ENCODE assay signal across 8 mouse cellular contexts in the genomic region with DNA sequence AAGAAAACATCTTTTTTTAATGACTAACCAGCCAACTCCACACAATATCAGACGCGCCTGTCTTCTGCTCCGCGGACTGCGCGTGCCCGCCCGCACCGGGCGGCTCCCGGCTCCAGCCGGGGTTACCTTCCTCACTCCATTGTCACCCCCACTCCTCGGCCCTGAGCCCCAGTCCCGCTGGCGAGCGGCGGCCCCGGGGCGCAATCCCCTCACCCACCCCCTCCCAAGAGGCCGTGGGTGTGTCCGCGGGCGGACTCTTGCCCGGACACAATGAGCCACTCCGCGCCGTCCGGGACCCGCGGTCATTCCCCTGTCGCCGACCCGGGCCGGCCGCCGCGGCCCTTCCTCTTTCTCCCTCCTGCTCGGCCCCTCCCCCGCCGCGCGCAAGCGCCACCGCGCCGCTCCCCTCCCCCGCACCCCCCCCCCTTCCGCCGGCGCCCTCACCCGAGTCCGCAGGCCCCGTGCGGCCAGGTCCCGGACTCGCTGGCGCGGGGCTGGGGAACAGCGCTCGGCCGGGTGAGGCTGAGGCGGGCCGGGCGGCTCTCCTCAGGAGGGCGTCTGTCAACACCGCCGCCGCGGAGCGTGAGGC. TPM values are rescaled to one million over a fixed set of nuclear protein-coding genes. Genes with fewer than 3 reads are reported as not detected.
A peak's percentile ranks its signal among the peaks of the same experiment; 100 is the strongest.
DNase-seq lines count a peak whose midpoint lies in the region; ATAC-seq and TF ChIP-seq lines count a peak whose summit lies in the region.

No protein-coding gene starts in this region.

- H3K27me3 ChIP-seq in forebrain, embryonic 16.5 days (replicated peaks; ENCODE audit: control insufficient read depth, insufficient read depth, low read length) = no peaks in the 10 kb centered on the region
- no peaks in the 10 kb centered on the region for H3K27me3 ChIP-seq in hindbrain, embryonic 12.5 days
- H3K27me3 ChIP-seq in limb, embryonic 13.5 days = no peaks in the 10 kb centered on the region
- no peaks in the 10 kb centered on the region for H3K27me3 ChIP-seq in midbrain, embryonic 11.5 days (ENCODE audit: control insufficient read depth, insufficient read depth, low read length)

- peak overlapping the region; percentile 99 for H3K27ac ChIP-seq in layer of hippocampus, adult 2 months
- peak overlapping the region; percentile 97 for H3K27ac ChIP-seq in forebrain, embryonic 16.5 days (ENCODE audit: low read length)
- peak overlapping the region; percentile 99 for H3K27ac ChIP-seq in hindbrain, embryonic 12.5 days
- H3K27ac ChIP-seq in limb, embryonic 13.5 days = peak overlapping the region; percentile 98
- peak overlapping the region; percentile 98 for H3K27ac ChIP-seq in midbrain, embryonic 11.5 days (ENCODE audit: low read depth, low read length)

- peak; percentile 20 to 33 for DNase-seq in layer of hippocampus, adult 2 months (ENCODE audit: low spot score in 2 of 2)
- no peak for DNase-seq in layer of hippocampus, postnatal 10 days (ENCODE audit: low spot score in 2 of 2)
- peak; percentile 29 for DNase-seq in c-Kit-positive CD71-positive TER-119-negative erythroid progenitor cells, embryonic 14.5 days (ENCODE audit: low read depth)
- peak; percentile 93 for DNase-seq in midbrain, embryonic 11.5 days (ENCODE audit: low spot score, missing footprints)
- DNase-seq in spleen, postnatal 10 days (ENCODE audit: low spot score in 2 of 2) = peak; percentile 77 to 78

- H3K4me3 ChIP-seq in layer of hippocampus, adult 2 months = peak overlapping the region; percentile 98
- H3K4me3 ChIP-seq in forebrain, embryonic 16.5 days (replicated peaks; ENCODE audit: low read length) = peak overlapping the region; percentile 97
- H3K4me3 ChIP-seq in hindbrain, embryonic 12.5 days = peak overlapping the region; percentile 95
- H3K4me3 ChIP-seq in limb, embryonic 13.5 days = peak overlapping the region; percentile 98
- peak overlapping the region; percentile 92 for H3K4me3 ChIP-seq in midbrain, embryonic 11.5 days (ENCODE audit: low read depth, low read length)

- no peak for TF ChIP-seq CTCF in layer of hippocampus, adult 2 months (conservative IDR thresholded peaks at IDR 0.05)

- WGBS in forebrain, embryonic 16.5 days = 0% methylated on average over 51 of the region's 70 CpGs
- under 1% methylated on average over 52 of the region's 70 CpGs for WGBS in hindbrain, embryonic 12.5 days
- WGBS in limb, embryonic 13.5 days = under 1% methylated on average over 54 of the region's 70 CpGs
- WGBS in midbrain, embryonic 11.5 days = under 1% methylated on average over 44 of the region's 70 CpGs

- H3K4me2 ChIP-seq in forebrain, embryonic 16.5 days (ENCODE audit: low read length) = peak overlapping the region; percentile 73
- H3K4me2 ChIP-seq in hindbrain, embryonic 12.5 days (replicated peaks) = peak overlapping the region; percentile 67
- H3K4me2 ChIP-seq in limb, embryonic 13.5 days (replicated peaks) = peak overlapping the region; percentile 68
- H3K4me2 ChIP-seq in midbrain, embryonic 11.5 days = peak overlapping the region; percentile 63

- peaks cover 8% of the 10 kb centered on the region for H3K4me1 ChIP-seq in forebrain, embryonic 16.5 days (replicated peaks; ENCODE audit: control insufficient read depth, insufficient read depth, low read length)
- H3K4me1 ChIP-seq in hindbrain, embryonic 12.5 days = peaks cover 14% of the 10 kb centered on the region; the same call in 1 of the 2 replicates
- peaks cover 10% of the 10 kb centered on the region for H3K4me1 ChIP-seq in limb, embryonic 13.5 days
- H3K4me1 ChIP-seq in midbrain, embryonic 11.5 days (ENCODE audit: control insufficient read depth, insufficient read depth, low read length) = peaks cover 5% of the 10 kb centered on the region

- H3K9me3 ChIP-seq in forebrain, embryonic 16.5 days (ENCODE audit: control insufficient read depth, low read length) = no peaks in the 10 kb centered on the region
- no peaks in the 10 kb centered on the region for H3K9me3 ChIP-seq in hindbrain, embryonic 12.5 days (replicated peaks)
- no peaks in the 10 kb centered on the region for H3K9me3 ChIP-seq in limb, embryonic 13.5 days
- H3K9me3 ChIP-seq in midbrain, embryonic 11.5 days (ENCODE audit: control insufficient read depth, low read length) = no peaks in the 10 kb centered on the region

- no peaks in the 10 kb centered on the region for H3K36me3 ChIP-seq in forebrain, embryonic 16.5 days (ENCODE audit: control insufficient read depth, insufficient read depth)
- H3K36me3 ChIP-seq in hindbrain, embryonic 12.5 days = 0 out of 2 replicates have a peak, but pooled peaks cover 7% of the 10 kb centered on the region
- H3K36me3 ChIP-seq in limb, embryonic 13.5 days = peaks cover 11% of the 10 kb centered on the region; the same call in 1 of the 2 replicates
- no peaks in the 10 kb centered on the region for H3K36me3 ChIP-seq in midbrain, embryonic 11.5 days (ENCODE audit: control insufficient read depth, insufficient read depth, low read length)

- peak overlapping the region; percentile 98 for H3K9ac ChIP-seq in forebrain, embryonic 16.5 days (replicated peaks; ENCODE audit: low read depth, low read length)
- H3K9ac ChIP-seq in hindbrain, embryonic 12.5 days = peak overlapping the region; percentile 94
- peak overlapping the region; percentile 97 for H3K9ac ChIP-seq in limb, embryonic 13.5 days
- H3K9ac ChIP-seq in midbrain, embryonic 11.5 days (ENCODE audit: low read length) = peak overlapping the region; percentile 98

- ATAC-seq in forebrain, embryonic 16.5 days = peak; percentile 87
- peak; percentile 93 for ATAC-seq in hindbrain, embryonic 12.5 days (ENCODE audit: low FRiP score)
- ATAC-seq in limb, embryonic 13.5 days (ENCODE audit: low FRiP score, low read depth) = peak; percentile 87
- ATAC-seq in midbrain, embryonic 11.5 days (ENCODE audit: low FRiP score) = peak; percentile 92

RNA-seq across cellular contexts. Expression of a gene that starts 0.4 kb away (rescaled TPM):
- total RNA-seq in layer of hippocampus, adult 2 months (2021) = 10 to 100 TPM; 42.4 to 43.7 TPM
- 10 to 100 TPM; 34.3 to 35.8 TPM for total RNA-seq in layer of hippocampus, postnatal 10 days (2021)
- 37.3 and 39.4 TPM in 2 replicates for polyA plus RNA-seq in forebrain, embryonic 16.5 days (2015; fragmentation: Nextera tagmentation; extraction: Ambion mirVana)
- 43.7 and 44.6 TPM in 2 replicates for polyA plus RNA-seq in hindbrain, embryonic 12.5 days (2016; fragmentation: Nextera tagmentation; extraction: Ambion mirVana)
- 27.1 and 29.1 TPM in 2 replicates for polyA plus RNA-seq in limb, embryonic 13.5 days (2015; fragmentation: Nextera tagmentation; extraction: Ambion mirVana)
- 38.8 and 43.1 TPM in 2 replicates for polyA plus RNA-seq in midbrain, embryonic 11.5 days (2014; fragmentation: Nextera tagmentation; extraction: Ambion mirVana)

RNA-seq across cellular contexts. Expression of a gene that starts 39.4 kb away (rescaled TPM):
- total RNA-seq in layer of hippocampus, adult 2 months (2021) = 10 to 100 TPM; 53.0 to 60.1 TPM
- 10 to 100 TPM; 48.4 to 60.3 TPM for total RNA-seq in layer of hippocampus, postnatal 10 days (2021)
- 68.5 and 73.6 TPM in 2 replicates for polyA plus RNA-seq in forebrain, embryonic 16.5 days (2015; fragmentation: Nextera tagmentation; extraction: Ambion mirVana)
- 79.6 and 80.3 TPM in 2 replicates for polyA plus RNA-seq in hindbrain, embryonic 12.5 days (2016; fragmentation: Nextera tagmentation; extraction: Ambion mirVana)
- polyA plus RNA-seq in limb, embryonic 13.5 days (2015; fragmentation: Nextera tagmentation; extraction: Ambion mirVana) = 64.6 and 64.8 TPM in 2 replicates
- polyA plus RNA-seq in midbrain, embryonic 11.5 days (2014; fragmentation: Nextera tagmentation; extraction: Ambion mirVana) = 65.5 and 66.2 TPM in 2 replicates

Comparison
In these comparisons a context has a peak if more than half of its experiments do, and no peak if none do; other contexts are left out.
1. DNase-seq: peak in layer of hippocampus, adult 2 months (2 of 2), c-Kit-positive CD71-positive TER-119-negative erythroid progenitor cells, embryonic 14.5 days (single experiment), midbrain, embryonic 11.5 days (single experiment) and spleen, postnatal 10 days (2 of 2); none in layer of hippocampus, postnatal 10 days (0 of 2).
2. Peak in every context shown above with its lines, with median percentiles within 50 percentile points of each other: H3K27ac ChIP-seq, H3K4me3 ChIP-seq, ATAC-seq, H3K4me2 ChIP-seq and H3K9ac ChIP-seq.